19 mouse cellular contexts compared by ENCODE assay signal in genomic region chr13:64237681-64238157, GRCm38 (mm10). TPM values are rescaled to one million over a fixed set of nuclear protein-coding genes. Genes with fewer than 3 reads are reported as not detected.
A peak's percentile ranks its signal among the peaks of the same experiment; 100 is the strongest.
DNase-seq lines count a peak whose midpoint lies in the region; ATAC-seq and TF ChIP-seq lines count a peak whose summit lies in the region.
"Had no signal": no experiment of that assay in that cellular context is flagged by ENCODE, and none has a peak within 500 bp of the region (broad histone marks: within the 10 kb centered on the region; RNA-seq: fewer than 3 reads in every experiment).

No protein-coding gene starts in this region.

- H3K4me2 ChIP-seq in heart, postnatal 0 days (ENCODE audit: low read depth, low read length), result no peak overlapping the region
- no peak overlapping the region for H3K4me2 ChIP-seq in stomach, postnatal 0 days (replicated peaks; ENCODE audit: low read depth)
- no peak overlapping the region for H3K4me2 ChIP-seq in forebrain, embryonic 14.5 days (ENCODE audit: low read length)
- H3K4me2 ChIP-seq: forebrain, embryonic 13.5 days; midbrain, embryonic 15.5 days; neural tube, embryonic 12.5 days had no signal

- TF ChIP-seq POLR2A in liver, adult 2 months (IDR thresholded peaks at IDR 0.05; ENCODE audit: extremely low read depth, insufficient read depth, low read length), result no peak

- H3K9ac ChIP-seq in heart, postnatal 0 days (replicated peaks; ENCODE audit: low read depth, low read length), result no peak overlapping the region
- no peak overlapping the region; the same call in none of the 2 replicates for H3K9ac ChIP-seq in liver, adult 2 months (ENCODE audit: low read depth, low read length)
- no peak overlapping the region for H3K9ac ChIP-seq in stomach, postnatal 0 days (ENCODE audit: low read length)
- H3K9ac ChIP-seq in forebrain, embryonic 14.5 days (ENCODE audit: low read length), result no peak overlapping the region
- H3K9ac ChIP-seq: forebrain, embryonic 13.5 days; liver, embryonic 14.5 days; midbrain, embryonic 15.5 days; neural tube, embryonic 12.5 days had no signal

- H3K4me1 ChIP-seq in heart, embryonic 10.5 days, result peaks cover 60% of the 10 kb centered on the region
- peaks cover 12% of the 10 kb centered on the region for H3K4me1 ChIP-seq in heart, postnatal 0 days (ENCODE audit: control insufficient read depth, insufficient read depth)
- H3K4me1 ChIP-seq in liver, adult 2 months (ENCODE audit: control insufficient read depth, insufficient read depth, low read length), result peaks cover 29% of the 10 kb centered on the region
- H3K4me1 ChIP-seq in stomach, postnatal 0 days (replicated peaks; ENCODE audit: control insufficient read depth, insufficient read depth), result no peaks in the 10 kb centered on the region
- H3K4me1 ChIP-seq in forebrain, embryonic 14.5 days (ENCODE audit: control insufficient read depth, insufficient read depth, low read length), result no peaks in the 10 kb centered on the region
- H3K4me1 ChIP-seq: forebrain, embryonic 13.5 days; midbrain, embryonic 15.5 days; neural tube, embryonic 12.5 days had no signal

- TF ChIP-seq EP300 in heart, postnatal 0 days (IDR thresholded peaks at IDR 0.05; ENCODE audit: low read depth), result no peak
- no peak for TF ChIP-seq EP300 in stomach, postnatal 0 days (optimal IDR thresholded peaks at IDR 0.05)

- DNase-seq in heart, embryonic 10.5 days (ENCODE audit: low spot score), result no peak
- no peak for DNase-seq in heart, adult 8-10 months (ENCODE audit: low spot score)
- DNase-seq in heart, postnatal 0 days (ENCODE audit: low spot score), result no peak
- no peak for DNase-seq in heart, adult 11 months
- peak; percentile 90 for DNase-seq in liver, adult 2 months (ENCODE audit: extremely low read depth, low read depth, low spot score)
- no peak for DNase-seq in liver
- no peak for DNase-seq in stomach, postnatal 0 days (ENCODE audit: low spot score)
- DNase-seq in forebrain, embryonic 14.5 days (ENCODE audit: low spot score), result no peak
- DNase-seq: adrenal gland, postnatal 25 days; right cerebral cortex, postnatal 14 days had no signal

- H3K27ac ChIP-seq in heart, embryonic 10.5 days, result peak overlapping the region; percentile 77; the same call in 1 of the 2 replicates
- peak overlapping the region; percentile 33; the same call in 1 of the 2 replicates for H3K27ac ChIP-seq in heart, postnatal 0 days (ENCODE audit: low read depth)
- peak overlapping the region; percentile 98 for H3K27ac ChIP-seq in liver, adult 2 months (replicated peaks; ENCODE audit: insufficient read depth, low read depth, low read length)
- H3K27ac ChIP-seq in stomach, postnatal 0 days (replicated peaks), result no peak overlapping the region
- no peak overlapping the region for H3K27ac ChIP-seq in forebrain, embryonic 14.5 days (ENCODE audit: low read depth, low read length)
- H3K27ac ChIP-seq: forebrain, embryonic 13.5 days; hindbrain, embryonic 10.5 days; left cerebral cortex, adult 2 months; liver, embryonic 14.5 days; macrophage; midbrain, embryonic 15.5 days; neural tube, embryonic 12.5 days had no signal

- TF ChIP-seq CTCF in heart, postnatal 0 days (IDR thresholded peaks at IDR 0.05; ENCODE audit: low read depth), result no peak
- no peak for TF ChIP-seq CTCF in liver, adult 2 months (IDR thresholded peaks at IDR 0.05; ENCODE audit: low read depth, low read length)
- TF ChIP-seq CTCF in stomach, postnatal 0 days (IDR thresholded peaks at IDR 0.05; ENCODE audit: low read depth), result no peak

- no peak for ATAC-seq in heart, postnatal 0 days (ENCODE audit: insufficient read depth, low read depth)
- ATAC-seq in stomach, postnatal 0 days (ENCODE audit: low FRiP score, low TSS enrichment), result peak; percentile 67; the same call in 1 of the 2 replicates
- no peak for ATAC-seq in forebrain, embryonic 14.5 days
- ATAC-seq: forebrain, embryonic 13.5 days; hindbrain, embryonic 16.5 days; lung, postnatal 0 days; midbrain, embryonic 15.5 days had no signal

- no peaks in the 10 kb centered on the region for H3K27me3 ChIP-seq in heart, embryonic 10.5 days (ENCODE audit: insufficient read depth, poor library complexity, severe bottlenecking)
- no peaks in the 10 kb centered on the region for H3K27me3 ChIP-seq in heart, postnatal 0 days (ENCODE audit: control insufficient read depth, insufficient read depth, low read length)
- H3K27me3 ChIP-seq in liver, adult 2 months (ENCODE audit: control insufficient read depth, insufficient read depth, low read length), result no peaks in the 10 kb centered on the region
- no peaks in the 10 kb centered on the region for H3K27me3 ChIP-seq in stomach, postnatal 0 days (ENCODE audit: control insufficient read depth, insufficient read depth, low read length)
- H3K27me3 ChIP-seq in forebrain, embryonic 14.5 days (replicated peaks; ENCODE audit: control insufficient read depth, insufficient read depth, low read length), result no peaks in the 10 kb centered on the region
- H3K27me3 ChIP-seq: forebrain, embryonic 13.5 days; midbrain, embryonic 15.5 days; neural tube, embryonic 12.5 days had no signal

- no peaks in the 10 kb centered on the region for H3K9me3 ChIP-seq in heart, embryonic 10.5 days
- no peaks in the 10 kb centered on the region for H3K9me3 ChIP-seq in heart, postnatal 0 days (replicated peaks; ENCODE audit: control insufficient read depth, low read length)
- H3K9me3 ChIP-seq in stomach, postnatal 0 days (ENCODE audit: control insufficient read depth, low read length), result no peaks in the 10 kb centered on the region
- no peaks in the 10 kb centered on the region for H3K9me3 ChIP-seq in forebrain, embryonic 14.5 days (replicated peaks; ENCODE audit: control insufficient read depth, low read length)
- H3K9me3 ChIP-seq: forebrain, embryonic 13.5 days; hindbrain, embryonic 10.5 days; midbrain, embryonic 15.5 days; neural tube, embryonic 12.5 days had no signal

- peaks cover 7% of the 10 kb centered on the region; the same call in 1 of the 2 replicates for H3K36me3 ChIP-seq in heart, embryonic 10.5 days
- no peaks in the 10 kb centered on the region for H3K36me3 ChIP-seq in heart, postnatal 0 days (replicated peaks; ENCODE audit: control insufficient read depth, insufficient read depth, low read length)
- H3K36me3 ChIP-seq in liver, adult 2 months (ENCODE audit: control insufficient read depth, insufficient read depth, low read length), result peaks cover 18% of the 10 kb centered on the region; the same call in 1 of the 2 replicates
- H3K36me3 ChIP-seq in stomach, postnatal 0 days (ENCODE audit: control insufficient read depth, insufficient read depth, low read length), result no peaks in the 10 kb centered on the region
- no peaks in the 10 kb centered on the region for H3K36me3 ChIP-seq in forebrain, embryonic 14.5 days (ENCODE audit: control insufficient read depth, insufficient read depth, low read length)
- H3K36me3 ChIP-seq: midbrain, embryonic 15.5 days; neural tube, embryonic 12.5 days had no signal

- H3K79me2 ChIP-seq in liver, adult 2 months (ENCODE audit: control insufficient read depth, insufficient read depth, low read length), result peaks cover 12% of the 10 kb centered on the region; the same call in 1 of the 2 replicates

- no peak overlapping the region for H3K4me3 ChIP-seq in heart, embryonic 10.5 days
- H3K4me3 ChIP-seq in heart, postnatal 0 days (ENCODE audit: low read depth, low read length), result no peak overlapping the region
- no peak overlapping the region for H3K4me3 ChIP-seq in liver, adult 2 months (ENCODE audit: insufficient read depth, low read depth, low read length)
- no peak overlapping the region for H3K4me3 ChIP-seq in stomach, postnatal 0 days (ENCODE audit: low read depth, low read length)
- H3K4me3 ChIP-seq in forebrain, embryonic 14.5 days (ENCODE audit: low read depth, low read length), result no peak overlapping the region
- H3K4me3 ChIP-seq: forebrain, embryonic 13.5 days; hindbrain, embryonic 10.5 days; left cerebral cortex, adult 2 months; midbrain, embryonic 15.5 days; neural tube, embryonic 12.5 days had no signal

RNA-seq across cellular contexts. Expression of gene Cdc14b, which starts 37.4 kb away (rescaled TPM):
- 23.7 and 26.8 TPM in 2 replicates for polyA plus RNA-seq in heart, embryonic 10.5 days (2016; fragmentation: Nextera tagmentation; extraction: Ambion mirVana)
- total RNA-seq in heart, adult 8-10 months (2022), result 10 to 100 TPM in 2 of 4 experiments, 1 to 10 TPM in 2; 7.7 to 11.5 (median 9.7) TPM
- total RNA-seq in heart, postnatal 0 days (2014; rRNA removed; ENCODE audit: low replicate concordance), result 5.6 and 12.3 TPM in 2 replicates
- polyA plus RNA-seq in heart, postnatal 0 days (2015; fragmentation: Nextera tagmentation; extraction: Ambion mirVana), result 7.6 and 11.6 TPM in 2 replicates
- total RNA-seq in liver, adult 2 months (2014; rRNA removed), result 31.7 and 35.8 TPM in 2 replicates
- 6.7 and 7.6 TPM in 2 replicates for polyA plus RNA-seq in liver, adult 2 months (2012; rRNA removed)
- polyA plus RNA-seq in stomach, postnatal 0 days (2015; fragmentation: Nextera tagmentation; extraction: Ambion mirVana), result 11.8 and 12.1 TPM in 2 replicates
- 3.1 and 3.5 TPM in 2 replicates for polyA plus RNA-seq in forebrain, embryonic 14.5 days (2014; fragmentation: Nextera tagmentation; extraction: Ambion mirVana)

Comparison
In these comparisons a context has a peak if more than half of its experiments do, and no peak if none do; other contexts are left out.
1. H3K27ac ChIP-seq: peak in heart, embryonic 10.5 days (single experiment), heart, postnatal 0 days (single experiment) and liver, adult 2 months (single experiment); none in stomach, postnatal 0 days (single experiment) and forebrain, embryonic 14.5 days (single experiment).